Mouse (Mus musculus) embryonic facial prominence, embryonic 14.5 days (tissue): Measurements from ENCODE around the gene Fezf1. TPM values are rescaled to one million over a fixed set of nuclear protein-coding genes. Genes with fewer than 3 reads are reported as not detected.
A peak's percentile ranks its signal among the peaks of the same experiment; 100 is the strongest.

Experiments used
- ATAC-seq: fragments of 200-750 bp; cut with Nextera tagmentation; 2 replicates; pipeline ENCODE4 v1.8.0; 2017; ENCODE audit warnings: low read depth, moderate number of reproducible peaks, moderate TSS enrichment
- DNase-seq: peaks from one replicate; pipeline ENCODE4 v3.0.0-alpha.2; 2015; ENCODE audit warnings: low spot score
- H3K27ac ChIP-seq: fragments of 300-500 bp; sonication (generic); replicated peaks from 2 replicates; pipeline ENCODE4 v1.5.1; 2014; ENCODE audit warnings: low read depth, mild to moderate bottlenecking, low read length, moderate library complexity
- H3K27me3 ChIP-seq: fragments of 300-500 bp; sonication (generic); replicated peaks from 2 replicates; pipeline ENCODE4 v1.6.1; 2014; ENCODE audit warnings: low read length; ENCODE audit not compliant: control insufficient read depth, insufficient read depth
- H3K36me3 ChIP-seq: fragments of 300-500 bp; sonication (generic); 2 replicates; pipeline ENCODE4 v1.6.1; 2014; ENCODE audit warnings: low read length, mixed read lengths; ENCODE audit not compliant: control insufficient read depth, insufficient read depth
- H3K4me1 ChIP-seq: fragments of 300-500 bp; sonication (generic); 2 replicates; pipeline ENCODE4 v1.6.1; 2014; ENCODE audit warnings: antibody characterized with exemption, low read length; ENCODE audit not compliant: control insufficient read depth, insufficient read depth
- H3K4me2 ChIP-seq: fragments of 300-500 bp; sonication (generic); 2 replicates; pipeline ENCODE4 v1.6.1; 2014; ENCODE audit warnings: low read depth, mild to moderate bottlenecking, low read length, moderate library complexity, mixed read lengths
- H3K4me3 ChIP-seq: fragments of 300-500 bp; sonication (generic); 2 replicates; pipeline ENCODE4 v1.5.1; 2014; ENCODE audit warnings: low read depth, mild to moderate bottlenecking, low read length
- H3K9ac ChIP-seq: fragments of 300-500 bp; sonication (generic); 2 replicates; pipeline ENCODE4 v1.6.1; 2014; ENCODE audit warnings: low read depth, mild to moderate bottlenecking, low read length, moderate library complexity, mixed read lengths
- H3K9me3 ChIP-seq: fragments of 300-500 bp; sonication (generic); 2 replicates; pipeline ENCODE4 v1.6.1; 2016; ENCODE audit warnings: low read length; ENCODE audit not compliant: control insufficient read depth
- WGBS: fragments of 180-500 bp; shearing (Covaris S2); extraction: QIAGEN DNeasy Blood & Tissue Kit; methylation state at CpG from one replicate; pipeline ENCODE4 v1.1.7; 2014; 5-methylcytosine and 5-hydroxymethylcytosine counted together
- polyA plus RNA-seq: library from polyadenylated mRNA; unstranded; fragments of >200 nt; fragmentation: Nextera tagmentation; extraction: Ambion mirVana; gene quantifications from 2 replicates; pipeline ENCODE4 v1.2.1, GENCODE M21; 2014

The Fezf1 gene
- 4.5 and 4.9 TPM in 2 replicates for polyA plus RNA-seq

- Histone ChIP-seq H3K4me3 (peak within 1 kb of the TSS; percentile 45), H3K4me1 (peaks cover 13% of the 10 kb centered on the region; the same call in 1 of the 2 replicates), H3K9ac (peak within 1 kb of the TSS; percentile 54; the same call in 1 of the 2 replicates), H3K27me3 (peaks cover 92% of the 10 kb centered on the region), H3K4me2 (peak within 1 kb of the TSS; percentile 68), H3K27ac (peak within 1 kb of the TSS; percentile 28; the same call in 1 of the 2 replicates), H3K9me3 (no peaks in the 10 kb centered on the region), H3K36me3 (no peaks in the 10 kb centered on the region)
- under 1% methylated on average over 31 of the region's 31 CpGs for WGBS
- peak; percentile 72 for ATAC-seq
- peak; percentile 75 for DNase-seq
These were observed at the start of gene Fezf1 for GRCm38 (mm10) chr6:23248313-23249052. Gene Fezf1 (minus strand): TSS chr6:23248362.

GRCm38 (mm10) chr6:23294685-23295084, 46.5 kb upstream of the Fezf1 start:
- WGBS: 93% methylated on average over 4 of the region's 4 CpGs
- H3K9ac ChIP-seq: no peak overlapping the region
- no peaks in the 10 kb centered on the region for H3K36me3 ChIP-seq
- H3K4me3 ChIP-seq: no peak overlapping the region
- no peak for ATAC-seq
- no peaks in the 10 kb centered on the region for H3K27me3 ChIP-seq
- no peaks in the 10 kb centered on the region for H3K4me1 ChIP-seq
- no peak for DNase-seq
- no peaks in the 10 kb centered on the region for H3K9me3 ChIP-seq
- H3K27ac ChIP-seq: no peak overlapping the region
- no peak overlapping the region for H3K4me2 ChIP-seq

- Histone ChIP-seq H3K36me3 (no peaks in the 10 kb centered on the region), H3K9ac (no peak overlapping the region), H3K4me1 (no peaks in the 10 kb centered on the region), H3K27me3 (no peaks in the 10 kb centered on the region), H3K4me3 (no peak overlapping the region), H3K27ac (no peak overlapping the region), H3K4me2 (no peak overlapping the region), H3K9me3 (no peaks in the 10 kb centered on the region)
- DNase-seq (no peak), ATAC-seq (no peak)
- 85% methylated on average over 4 of the region's 4 CpGs for WGBS
These were observed 40.6 kb upstream of the Fezf1 start for GRCm38 (mm10) chr6:23288752-23289151.

- Histone ChIP-seq H3K27me3 (peaks cover 2% of the 10 kb centered on the region; the same call in 1 of the 2 replicates), H3K36me3 (no peaks in the 10 kb centered on the region), H3K27ac (no peak overlapping the region), H3K9ac (no peak overlapping the region), H3K4me2 (no peak overlapping the region), H3K9me3 (peaks cover 8% of the 10 kb centered on the region; the same call in 1 of the 2 replicates), H3K4me1 (no peaks in the 10 kb centered on the region), H3K4me3 (no peak overlapping the region)
- 40% methylated on average over 9 of the region's 9 CpGs for WGBS
- peak; percentile 54; the same call in 1 of the 2 replicates for ATAC-seq
- DNase-seq: no peak
These were observed 33.3 kb upstream of the Fezf1 start for GRCm38 (mm10) chr6:23281514-23281820.

- WGBS: 22% methylated on average over 15 of the region's 15 CpGs
- Histone ChIP-seq H3K4me2 (no peak overlapping the region), H3K36me3 (no peaks in the 10 kb centered on the region), H3K9ac (no peak overlapping the region), H3K4me1 (no peaks in the 10 kb centered on the region), H3K27me3 (peaks cover 2% of the 10 kb centered on the region), H3K27ac (no peak overlapping the region), H3K9me3 (peaks cover 8% of the 10 kb centered on the region; the same call in 1 of the 2 replicates), H3K4me3 (no peak overlapping the region)
- peak; percentile 69 for ATAC-seq
- peak; percentile 60 for DNase-seq
These were observed 32.8 kb upstream of the Fezf1 start for GRCm38 (mm10) chr6:23280811-23281513.

- H3K4me1 ChIP-seq: no peaks in the 10 kb centered on the region
These were observed 25.3 kb upstream of the Fezf1 start for GRCm38 (mm10) chr6:23273483-23273882.

GRCm38 (mm10) chr6:23272979-23273378, 24.8 kb upstream of the Fezf1 start:
- ATAC-seq: peak; percentile 65; the same call in 1 of the 2 replicates
- peaks cover 58% of the 10 kb centered on the region for H3K27me3 ChIP-seq
- DNase-seq: no peak
- no peak overlapping the region for H3K4me3 ChIP-seq
- no peak overlapping the region for H3K9ac ChIP-seq
- H3K4me1 ChIP-seq: no peaks in the 10 kb centered on the region
- H3K36me3 ChIP-seq: no peaks in the 10 kb centered on the region
- H3K9me3 ChIP-seq: no peaks in the 10 kb centered on the region
- WGBS: 3% methylated on average over 11 of the region's 11 CpGs
- no peak overlapping the region for H3K27ac ChIP-seq
- no peak overlapping the region for H3K4me2 ChIP-seq

More at GRCm38 (mm10) chr6:23273483-23273882, 25.3 kb upstream of the Fezf1 start:
- Histone ChIP-seq H3K27me3 (peaks cover 53% of the 10 kb centered on the region), H3K9me3 (no peaks in the 10 kb centered on the region), H3K27ac (no peak overlapping the region), H3K36me3 (no peaks in the 10 kb centered on the region), H3K4me2 (no peak overlapping the region), H3K4me3 (no peak overlapping the region), H3K9ac (no peak overlapping the region)
- DNase-seq (no peak), ATAC-seq (no peak)
- 66% methylated on average over 4 of the region's 4 CpGs for WGBS

GRCm38 (mm10) chr6:23272542-23272941, 24.4 kb upstream of the Fezf1 start:
- no peak overlapping the region for H3K4me2 ChIP-seq
- WGBS: 17% methylated on average over 7 of the region's 7 CpGs
- no peaks in the 10 kb centered on the region for H3K4me1 ChIP-seq
- no peak for ATAC-seq
- no peak overlapping the region for H3K4me3 ChIP-seq
- no peak overlapping the region for H3K9ac ChIP-seq
- DNase-seq: no peak
- no peak overlapping the region for H3K27ac ChIP-seq
- peaks cover 62% of the 10 kb centered on the region for H3K27me3 ChIP-seq
- H3K36me3 ChIP-seq: no peaks in the 10 kb centered on the region
- H3K9me3 ChIP-seq: no peaks in the 10 kb centered on the region
